Mouse (Mus musculus) heart, embryonic 11.5 days (tissue): Measurements from ENCODE around the gene Akirin1. TPM values are rescaled to one million over a fixed set of nuclear protein-coding genes. Genes with fewer than 3 reads are reported as not detected.

Experiments
- ATAC-seq: fragments of 200-750 bp; cut with Nextera tagmentation; replicated peaks from 2 replicates; pipeline ENCODE4 v1.8.0; 2017; ENCODE audit warnings: moderate library complexity; ENCODE audit not compliant: insufficient number of reproducible peaks, low FRiP score, low TSS enrichment
- H3K27ac ChIP-seq: fragments of 300-500 bp; sonication (generic); 2 replicates; pipeline ENCODE4 v1.5.1; 2014; ENCODE audit warnings: mild to moderate bottlenecking, low read depth, low read length
- H3K27me3 ChIP-seq: fragments of 300-500 bp; sonication (generic); 2 replicates; pipeline ENCODE4 v1.6.1; 2014; ENCODE audit warnings: mild to moderate bottlenecking, low read length, mixed read lengths; ENCODE audit not compliant: control insufficient read depth, insufficient read depth
- H3K36me3 ChIP-seq: fragments of 300-500 bp; sonication (generic); 2 replicates; pipeline ENCODE4 v1.6.1; 2014; ENCODE audit warnings: mild to moderate bottlenecking, low read length, moderate library complexity, mixed read lengths; ENCODE audit not compliant: control insufficient read depth, insufficient read depth
- H3K4me1 ChIP-seq: fragments of 300-500 bp; sonication (generic); 2 replicates; pipeline ENCODE4 v1.6.1; 2014; ENCODE audit warnings: low read length; ENCODE audit not compliant: control insufficient read depth, insufficient read depth
- H3K4me2 ChIP-seq: fragments of 300-500 bp; sonication (generic); 2 replicates; pipeline ENCODE4 v1.6.1; 2014; ENCODE audit warnings: mild to moderate bottlenecking, moderate library complexity
- H3K4me3 ChIP-seq: fragments of 300-500 bp; sonication (generic); 2 replicates; pipeline ENCODE4 v1.5.1; 2014; ENCODE audit warnings: low read depth, low read length
- H3K9ac ChIP-seq: fragments of 300-500 bp; sonication (generic); 2 replicates; pipeline ENCODE4 v1.6.1; 2014; ENCODE audit warnings: mild to moderate bottlenecking, low read depth, low read length, moderate library complexity
- H3K9me3 ChIP-seq: fragments of 300-500 bp; sonication (generic); replicated peaks from 2 replicates; pipeline ENCODE4 v1.6.1; 2016; ENCODE audit warnings: low read length; ENCODE audit not compliant: control insufficient read depth
- WGBS: fragments of 180-500 bp; shearing (Covaris S2); extraction: QIAGEN DNeasy Blood & Tissue Kit; methylation state at CpG from one replicate; pipeline ENCODE4 v1.1.7; 2014; ENCODE audit not compliant: insufficient replicate concordance; 5-methylcytosine and 5-hydroxymethylcytosine counted together
- polyA plus RNA-seq: library from polyadenylated mRNA; unstranded; fragments of >200 nt; fragmentation: Nextera tagmentation; extraction: Ambion mirVana; gene quantifications from 2 replicates; pipeline ENCODE4 v1.2.1, GENCODE M21; 2014

Akirin1 gene
- polyA plus RNA-seq, 1 experiment from 2014 or later = 65.8 TPM

DNA sequence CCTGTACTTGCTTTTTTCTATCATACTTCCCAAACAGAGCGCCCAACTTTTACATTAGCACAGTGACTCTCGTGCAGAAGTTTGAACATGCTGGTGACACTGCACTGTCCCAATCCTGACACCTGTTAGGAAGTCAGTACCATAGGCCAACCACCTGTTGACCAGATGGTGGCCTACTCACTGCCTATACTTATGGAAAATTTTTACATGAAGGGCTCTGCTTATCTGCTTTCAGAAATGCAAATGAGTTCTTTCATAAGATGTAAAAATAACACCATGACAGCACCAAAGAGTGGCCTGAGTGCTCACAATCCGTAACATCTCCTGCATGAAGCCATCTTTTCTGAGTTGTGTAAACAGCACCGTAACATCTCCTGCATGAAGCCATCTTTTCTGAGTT, 11.4 kb downstream of the Akirin1 start:
- Histone ChIP-seq H3K27ac (no peak overlapping the region), H3K4me1 (no peaks in the 10 kb centered on the region), H3K9me3 (no peaks in the 10 kb centered on the region), H3K27me3 (no peaks in the 10 kb centered on the region), H3K4me2 (no peak overlapping the region), H3K4me3 (no peak overlapping the region), H3K36me3 (peaks cover 26% of the 10 kb centered on the region), H3K9ac (no peak overlapping the region)
- no peak for ATAC-seq
- WGBS = 88% methylated on average over 4 of the region's 4 CpGs

DNA sequence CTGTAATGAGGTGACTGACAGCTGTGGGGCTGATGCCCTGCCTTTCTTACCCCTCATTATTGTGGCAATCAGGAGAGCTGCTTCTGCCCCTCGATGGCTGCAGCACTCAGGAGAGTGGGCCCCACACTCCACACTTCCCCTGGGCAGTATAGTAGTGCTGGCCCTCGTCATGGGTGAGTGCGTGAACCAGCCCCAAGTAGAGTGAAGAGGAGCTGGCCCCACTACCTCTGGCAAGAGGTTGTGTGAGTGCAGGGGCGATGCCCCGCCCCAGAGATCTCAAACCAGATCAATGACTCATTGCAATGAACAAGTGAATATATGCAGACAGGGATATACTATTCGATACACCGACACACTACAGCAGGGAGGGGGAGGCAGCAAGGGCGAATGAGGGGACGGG, 16.6 kb downstream of the Akirin1 start:
- no peaks in the 10 kb centered on the region for H3K9me3 ChIP-seq
- no peak for ATAC-seq
- 88% methylated on average over 9 of the region's 9 CpGs for WGBS
- no peak overlapping the region for H3K4me3 ChIP-seq
- H3K27me3 ChIP-seq = no peaks in the 10 kb centered on the region
- H3K9ac ChIP-seq = no peak overlapping the region
- peaks cover 14% of the 10 kb centered on the region for H3K36me3 ChIP-seq
- no peaks in the 10 kb centered on the region for H3K4me1 ChIP-seq
- H3K4me2 ChIP-seq = no peak overlapping the region
- H3K27ac ChIP-seq = no peak overlapping the region

DNA sequence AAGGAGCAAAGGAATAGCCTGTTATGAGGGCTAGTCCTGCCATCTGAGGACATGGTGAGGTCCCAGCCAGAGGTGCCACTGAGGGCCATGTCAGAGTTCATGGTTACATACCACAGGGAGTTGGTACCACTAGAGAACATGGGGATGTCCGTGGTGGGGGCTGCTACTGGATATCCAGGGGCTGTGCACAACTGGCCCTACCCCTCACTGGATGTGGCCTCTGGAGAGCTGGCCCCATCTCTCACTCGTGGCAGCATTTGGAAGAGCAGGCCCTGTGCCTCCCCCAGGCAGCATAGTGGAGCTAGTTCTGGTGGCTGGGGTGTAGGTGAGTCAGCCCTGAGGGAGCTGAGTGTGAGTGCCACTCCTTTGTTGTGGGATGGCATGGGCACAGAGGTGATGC, 17.2 kb downstream of the Akirin1 start:
- Histone ChIP-seq H3K9me3 (no peaks in the 10 kb centered on the region), H3K27ac (no peak overlapping the region), H3K36me3 (peaks cover 8% of the 10 kb centered on the region), H3K27me3 (no peaks in the 10 kb centered on the region), H3K9ac (no peak overlapping the region), H3K4me3 (no peak overlapping the region), H3K4me2 (no peak overlapping the region), H3K4me1 (no peaks in the 10 kb centered on the region)
- 0 out of 2 replicates have a peak, but pooled peaks have one; percentile 22 for ATAC-seq
- WGBS = 78% methylated on average over 2 of the region's 2 CpGs

DNA sequence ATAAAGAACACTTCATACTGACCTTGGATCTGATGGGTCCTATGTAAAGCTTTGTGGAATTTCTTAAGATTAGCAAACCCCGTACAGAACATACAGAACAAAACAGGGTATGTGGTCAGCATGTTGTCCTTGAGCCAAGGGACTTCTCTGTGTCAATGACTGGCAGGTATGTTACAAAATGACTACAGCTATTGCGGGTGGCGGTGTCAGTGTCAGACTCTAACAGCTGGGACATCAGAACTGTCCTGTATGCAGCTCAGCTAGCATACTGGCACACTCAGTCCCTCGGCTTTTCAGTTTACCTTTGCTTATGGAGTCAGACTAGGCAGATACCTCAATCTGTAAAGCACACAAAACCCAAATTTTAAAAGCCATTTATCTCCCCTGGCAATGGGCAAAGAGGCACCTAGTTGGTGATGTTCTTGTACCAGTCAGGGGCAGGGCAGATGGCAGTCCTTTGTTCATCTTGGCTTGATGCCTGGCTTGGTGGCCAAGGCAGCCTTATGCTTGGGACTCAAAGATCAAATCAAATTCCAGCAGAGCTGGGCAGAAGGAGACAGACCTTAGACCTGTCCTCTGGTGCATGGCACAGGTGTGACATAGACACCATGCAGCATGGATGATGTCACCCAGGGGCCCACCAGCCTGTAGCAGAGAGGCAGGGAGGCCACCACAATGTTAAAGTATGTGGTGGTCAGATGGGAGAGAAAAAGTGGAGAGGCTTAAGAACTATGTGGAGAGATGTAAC, 17.8 kb downstream of the Akirin1 start:
- Histone ChIP-seq H3K9ac (no peak overlapping the region), H3K9me3 (no peaks in the 10 kb centered on the region), H3K4me3 (no peak overlapping the region), H3K4me1 (no peaks in the 10 kb centered on the region), H3K27me3 (no peaks in the 10 kb centered on the region), H3K36me3 (peaks cover 5% of the 10 kb centered on the region), H3K27ac (no peak overlapping the region), H3K4me2 (no peak overlapping the region)
- 92% methylated on average over 4 of the region's 4 CpGs for WGBS
- ATAC-seq = no peak

DNA sequence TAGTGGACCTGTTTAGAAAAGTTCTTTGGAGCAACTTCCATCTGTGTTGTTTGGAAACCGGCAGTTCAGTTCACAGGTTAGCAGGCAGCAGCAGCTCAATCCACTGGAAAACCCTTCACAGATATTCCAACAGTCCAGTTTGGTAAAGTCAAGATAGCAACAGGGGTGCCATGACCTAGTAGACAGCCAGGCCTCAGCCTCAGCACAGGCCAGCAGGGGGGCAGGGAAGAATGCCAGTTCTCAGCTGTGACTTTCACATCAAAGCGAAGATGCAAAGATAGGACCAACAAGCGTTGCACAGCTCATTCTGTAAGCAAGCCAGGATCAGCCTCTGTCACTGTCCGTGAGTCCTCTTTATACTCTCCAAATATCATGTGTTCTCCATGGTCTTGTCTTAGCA, 28.4 kb downstream of the Akirin1 start:
- H3K27ac ChIP-seq = no peak overlapping the region
- H3K4me2 ChIP-seq = no peak overlapping the region
- no peak for ATAC-seq
- no peak overlapping the region for H3K4me3 ChIP-seq
- WGBS = 81% methylated on average over 4 of the region's 4 CpGs
- no peak overlapping the region for H3K9ac ChIP-seq
- H3K9me3 ChIP-seq = no peaks in the 10 kb centered on the region
- no peaks in the 10 kb centered on the region for H3K36me3 ChIP-seq
- peaks cover 3% of the 10 kb centered on the region; the same call in 1 of the 2 replicates for H3K4me1 ChIP-seq
- H3K27me3 ChIP-seq = no peaks in the 10 kb centered on the region

DNA sequence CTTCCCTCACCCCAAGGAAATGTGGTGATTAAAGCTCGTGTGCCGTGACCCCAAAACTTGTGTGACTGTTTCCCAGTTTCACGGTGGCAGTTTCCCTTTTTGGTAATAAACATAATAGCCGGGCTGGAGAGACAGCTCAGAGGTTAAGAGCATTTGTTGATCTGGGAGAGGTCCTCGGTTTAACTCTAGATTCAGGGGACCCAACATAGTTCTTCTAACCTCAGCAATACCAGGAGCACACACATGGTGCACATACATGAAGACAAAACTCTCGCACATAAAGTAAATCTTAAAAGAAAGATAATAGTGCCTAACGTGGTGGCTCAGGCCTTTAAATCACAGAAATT, 31.7 kb downstream of the Akirin1 start:
- H3K4me3 ChIP-seq = peak overlapping the region; percentile 94
- 19% methylated on average over 7 of the region's 7 CpGs for WGBS
- no peak for ATAC-seq

DNA sequence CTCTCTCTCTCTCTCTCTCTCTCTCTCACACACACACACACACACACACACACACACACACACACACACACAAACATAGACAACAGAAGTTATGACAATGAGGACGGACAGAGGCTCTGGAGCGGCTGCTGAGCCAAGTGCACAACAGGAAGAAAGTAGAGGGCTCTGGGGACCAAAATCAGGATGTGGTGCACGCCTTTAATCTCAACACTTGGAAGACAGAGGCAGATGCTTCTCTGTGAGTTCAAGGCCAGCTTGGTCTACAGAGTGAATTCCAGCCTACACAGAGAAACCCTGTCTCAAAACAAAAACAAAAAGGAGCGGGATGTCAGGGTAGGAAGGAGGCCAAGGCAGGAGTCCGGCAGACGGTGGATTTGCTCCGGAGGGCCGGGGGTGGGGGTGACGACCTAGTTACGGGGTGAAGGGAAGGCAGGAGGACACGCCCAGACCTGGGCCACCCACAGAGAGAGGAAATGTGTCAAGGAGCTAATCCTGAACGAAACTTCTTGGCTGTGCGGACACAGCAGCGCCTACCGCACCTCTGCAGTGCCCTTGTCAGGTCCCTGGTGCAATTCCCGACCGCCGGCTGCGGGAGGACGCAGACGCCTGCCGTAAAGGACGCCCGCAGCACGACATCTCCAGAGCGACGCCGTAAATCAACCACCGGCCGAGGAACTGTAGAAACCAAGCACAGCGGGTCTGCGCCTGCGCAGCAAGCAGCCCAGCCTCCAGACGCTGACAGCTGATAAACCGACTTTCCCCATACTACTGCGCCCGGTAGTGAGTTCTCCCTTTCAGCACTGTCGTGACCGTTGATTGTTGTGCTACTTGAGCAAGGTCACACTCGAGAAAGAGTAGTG, 32.3 kb downstream of the Akirin1 start, which contains the start of gene Ndufs5:
Ndufs5 (minus strand) TSS at position 629 of the 860 bp plus-strand sequence.
- peak; percentile 92 for ATAC-seq

More for the DNA sequence above, 31.7 kb downstream of the Akirin1 start:
- Histone ChIP-seq H3K36me3 (peaks cover 12% of the 10 kb centered on the region; the same call in 1 of the 2 replicates), H3K9me3 (no peaks in the 10 kb centered on the region), H3K27ac (peak overlapping the region; percentile 72), H3K27me3 (no peaks in the 10 kb centered on the region), H3K4me2 (peak overlapping the region; percentile 73), H3K9ac (peak overlapping the region; percentile 64), H3K4me1 (peaks cover 3% of the 10 kb centered on the region; the same call in 1 of the 2 replicates)

DNA sequence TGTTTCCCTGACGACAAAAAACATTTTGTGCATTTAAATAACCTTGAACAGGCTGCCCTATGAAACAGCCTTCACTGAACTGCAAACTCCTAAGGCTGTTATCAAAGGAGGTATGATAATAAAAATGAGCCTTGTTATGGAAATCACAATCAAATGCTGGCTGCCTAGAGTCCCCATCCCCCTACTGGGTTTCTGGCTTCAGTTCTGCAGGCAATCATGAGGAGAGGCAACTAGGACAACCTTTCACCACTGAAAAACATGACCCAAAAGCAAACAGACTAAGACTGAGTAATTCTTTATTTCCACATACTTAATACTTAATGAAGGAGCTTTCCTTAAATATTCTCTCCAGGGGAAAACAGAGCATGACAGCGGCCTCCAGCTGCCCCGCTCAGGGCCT, 37.7 kb downstream of the Akirin1 start:
- no peak for ATAC-seq
- H3K27ac ChIP-seq = no peak overlapping the region
- no peaks in the 10 kb centered on the region for H3K4me1 ChIP-seq
- peaks cover 15% of the 10 kb centered on the region; the same call in 1 of the 2 replicates for H3K36me3 ChIP-seq
- H3K27me3 ChIP-seq = no peaks in the 10 kb centered on the region
- H3K9ac ChIP-seq = no peak overlapping the region
- H3K4me2 ChIP-seq = no peak overlapping the region
- no peaks in the 10 kb centered on the region for H3K9me3 ChIP-seq
- WGBS = 91% methylated on average over 1 of the region's 3 CpGs
- H3K4me3 ChIP-seq = no peak overlapping the region

More for the DNA sequence above, 32.3 kb downstream of the Akirin1 start, which contains the start of gene Ndufs5:
- Histone ChIP-seq H3K9me3 (no peaks in the 10 kb centered on the region), H3K4me2 (peak within 1 kb of the TSS; percentile 73), H3K4me3 (peak within 1 kb of the TSS; percentile 94), H3K9ac (peak within 1 kb of the TSS; percentile 92), H3K27ac (peak within 1 kb of the TSS; percentile 72), H3K4me1 (peaks cover 3% of the 10 kb centered on the region; the same call in 1 of the 2 replicates), H3K27me3 (no peaks in the 10 kb centered on the region), H3K36me3 (peaks cover 12% of the 10 kb centered on the region; the same call in 1 of the 2 replicates)
- WGBS = under 1% methylated on average over 40 of the region's 40 CpGs
